Mouse (Mus musculus) gastrocnemius, adult 2 months (tissue): ENCODE data around the gene Stx12. TPM values are rescaled to one million over a fixed set of nuclear protein-coding genes. Genes with fewer than 3 reads are reported as not detected.

Experiments
- DNase-seq: peaks from one replicate; pipeline ENCODE4 v3.0.0; 2022
- H3K27ac ChIP-seq: fragments of 200-600 bp; 2 replicates; pipeline ENCODE4 v1.8.1; 2022; ENCODE audit warnings: mild to moderate bottlenecking
- H3K4me3 ChIP-seq: fragments of 200-600 bp; 2 replicates; pipeline ENCODE4 v1.8.1; 2022; ENCODE audit warnings: mild to moderate bottlenecking, moderate library complexity
- CTCF ChIP-seq: fragments of 200-600 bp; IDR thresholded peaks from 2 replicates; pipeline ENCODE4 v1.8.1; 2022; ENCODE audit warnings: antibody characterized with exemption, mild to moderate bottlenecking, moderate library complexity
- intact Hi-C: fragments of 180-260 bp; cut with DNase I; formaldehyde crosslinking; loops from one replicate; pipeline ENCODE4 v1.15.1; 2025
- total RNA-seq, 2 experiments: library from RNA; stranded (reverse); gene quantifications; 2 replicates each; pipeline ENCODE4 v1.2.3; 2021

Stx12 gene
- total RNA-seq, 2 experiments from 2014 or later = 24.1 to 25.7 TPM

- no peak for DNase-seq
- no peak for TF ChIP-seq CTCF
- Histone ChIP-seq H3K27ac (no peak overlapping the region), H3K4me3 (no peak overlapping the region)
- intact Hi-C loops = no loop called here
Observed at GRCm38 (mm10) chr4:132805599-132806197, 78.6 kb downstream of the Stx12 start.

DNA sequence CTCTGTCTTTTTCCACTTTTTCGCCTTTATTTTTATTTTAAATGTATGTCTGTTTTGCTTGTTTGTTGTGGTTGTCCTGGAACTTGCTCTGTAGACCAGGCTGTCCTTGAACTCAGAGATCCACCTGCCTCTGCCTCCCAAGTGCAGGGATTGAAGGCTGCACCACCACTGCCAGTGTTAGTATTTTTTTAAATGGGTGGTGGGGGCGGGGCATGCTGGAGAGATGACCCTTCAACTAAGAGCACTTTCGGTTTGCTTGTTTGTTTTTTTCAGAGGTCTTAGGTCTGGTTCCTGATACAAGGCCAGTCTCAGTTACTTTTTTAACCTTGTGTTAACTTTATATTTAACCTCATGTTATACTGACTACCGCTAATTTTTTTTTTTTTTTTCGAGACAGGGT is 79.2 kb downstream of the Stx12 start:
- intact Hi-C loops = no loop called here
- Histone ChIP-seq H3K27ac (no peak overlapping the region), H3K4me3 (no peak overlapping the region)
- no peak for DNase-seq
- TF ChIP-seq CTCF = no peak

GRCm38 (mm10) chr4:132804331-132804730 is 80.0 kb downstream of the Stx12 start:
- no peak overlapping the region for H3K27ac ChIP-seq
- intact Hi-C loops = no loop called here
- no peak for TF ChIP-seq CTCF
- no peak for DNase-seq
- H3K4me3 ChIP-seq = no peak overlapping the region

GRCm38 (mm10) chr4:132803876-132804275 is 80.4 kb downstream of the Stx12 start:
- Histone ChIP-seq H3K27ac (no peak overlapping the region), H3K4me3 (no peak overlapping the region)
- TF ChIP-seq CTCF = no peak
- no peak for DNase-seq
- intact Hi-C loops = no loop called here

Other genes with a start within 250 kb of the Stx12 start
- 10 to 100 TPM; 11.2 to 15.5 TPM for gene Eya3, start 245.5 kb downstream of the Stx12 start, total RNA-seq
- gene Xkr8, start 152.0 kb downstream of the Stx12 start, total RNA-seq = under 1 TPM; 0.54 to 0.70 TPM
- gene Smpdl3b, start 127.3 kb downstream of the Stx12 start, total RNA-seq = under 1 TPM; 0.47 to 0.66 TPM
- 10 to 100 TPM; 14.2 to 16.3 TPM for gene Rpa2, start 116.2 kb downstream of the Stx12 start, total RNA-seq
- under 1 TPM; 0.69 to 0.70 TPM for gene Themis2, start 88.1 kb downstream of the Stx12 start, total RNA-seq
- gene Ppp1r8, start 41.3 kb downstream of the Stx12 start, total RNA-seq = 10 to 100 TPM; 13.6 to 14.8 TPM
- gene Fam76a, start 38.0 kb upstream of the Stx12 start, total RNA-seq = 10 to 100 TPM; 23.5 to 29.9 TPM
- under 1 TPM in 1 of 2 experiments, not detected in 1; 0.06 TPM for gene Fgr, start 89.6 kb upstream of the Stx12 start, total RNA-seq
- 10 to 100 TPM; 30.2 to 55.1 TPM for gene Ahdc1, start 126.8 kb upstream of the Stx12 start, total RNA-seq
- 10 to 100 TPM; 34.9 to 35.6 TPM for gene Wasf2, start 246.0 kb upstream of the Stx12 start, total RNA-seq